Mouse (Mus musculus): ENCODE data around the gene Baz2b.
"Not testable (repeated sequence)": the region's sequence is repeated elsewhere in the genome, so short reads cannot be mapped to it uniquely, and the experiment has no call there.

Baz2b gene

DNA sequence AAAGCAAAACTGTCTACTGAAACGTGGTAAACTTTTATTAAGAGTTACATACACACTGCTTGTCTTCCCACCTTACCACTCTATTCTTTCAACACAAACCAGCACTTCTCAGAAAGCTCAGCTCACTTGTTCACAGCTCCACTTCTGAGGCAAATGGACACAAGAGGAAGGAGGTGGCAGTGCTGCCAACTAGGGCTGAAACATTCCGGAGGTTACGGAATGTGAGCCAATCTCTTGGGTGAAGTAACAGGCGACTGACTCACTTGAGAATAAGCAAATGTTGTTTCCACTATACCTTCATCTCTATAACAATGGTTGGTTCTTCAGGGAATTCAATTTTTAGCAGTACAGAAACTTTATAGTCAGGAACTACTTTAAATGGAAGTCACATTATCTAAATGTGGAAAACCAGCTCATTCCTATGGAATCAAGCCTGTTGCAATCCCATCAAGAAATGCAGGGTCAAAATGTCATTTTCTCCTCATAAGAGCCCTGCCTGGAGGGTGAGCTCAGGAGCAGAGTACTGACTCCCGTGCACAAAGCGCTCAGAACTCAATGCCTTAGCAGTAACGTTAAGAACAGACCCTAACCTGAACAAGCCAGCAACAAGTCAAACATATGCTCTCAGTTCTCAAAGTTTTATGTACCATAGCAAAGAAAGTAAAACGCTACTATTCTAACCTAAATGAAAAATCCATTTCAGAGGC lies 123.3 kb downstream of the Baz2b start:
- DNase-seq = no peak

DNA sequence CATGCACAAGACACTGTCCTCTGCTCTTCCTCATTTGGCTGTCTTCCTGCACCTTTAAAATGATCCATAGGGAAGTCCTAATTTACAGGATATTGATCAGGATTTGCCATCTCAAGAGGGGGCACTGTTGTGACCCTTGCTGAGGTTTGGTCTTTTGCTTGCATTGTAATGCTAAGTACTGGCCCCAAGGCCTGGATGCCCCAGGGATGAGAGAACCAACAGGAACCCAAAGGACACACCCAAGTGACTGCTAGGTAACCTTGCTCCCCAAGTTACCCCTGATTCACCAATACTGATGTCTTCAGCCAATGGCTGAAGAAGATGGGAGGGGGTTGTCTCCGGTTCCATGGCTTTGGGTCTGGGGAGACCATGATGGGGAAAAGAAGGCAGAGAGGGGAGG lies 124.8 kb downstream of the Baz2b start:
- no peak for DNase-seq

DNA sequence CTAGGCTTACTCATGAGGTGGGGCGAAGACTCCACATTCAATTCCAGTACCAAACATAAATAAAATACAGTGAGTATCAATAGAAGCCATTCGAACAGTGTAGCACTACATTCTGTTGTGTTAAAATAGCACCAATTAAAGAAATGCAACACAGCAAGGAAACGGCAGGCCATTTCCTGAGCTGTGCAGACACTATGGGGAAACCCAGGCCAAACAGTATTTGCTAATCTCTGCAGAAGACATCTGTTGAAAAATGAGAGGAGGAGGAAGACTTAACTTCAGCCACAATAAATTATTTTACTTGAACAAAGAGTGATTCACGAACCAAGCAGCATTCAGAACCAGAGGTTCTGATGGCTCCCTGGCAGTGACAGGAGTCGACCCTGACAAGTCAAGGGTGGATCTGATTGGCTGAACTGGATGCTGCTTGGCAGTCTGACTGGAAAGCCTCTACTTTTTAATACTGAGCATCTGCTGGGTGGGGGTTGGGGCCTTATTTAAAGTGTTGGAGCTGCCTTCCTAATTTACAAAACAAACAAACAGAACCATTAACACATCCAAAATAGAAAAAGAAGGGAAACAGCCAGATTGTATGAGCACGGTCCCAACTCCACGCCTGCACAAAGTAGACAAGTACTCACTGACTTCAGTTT lies 126.5 kb downstream of the Baz2b start:
- DNase-seq = no peak

DNA sequence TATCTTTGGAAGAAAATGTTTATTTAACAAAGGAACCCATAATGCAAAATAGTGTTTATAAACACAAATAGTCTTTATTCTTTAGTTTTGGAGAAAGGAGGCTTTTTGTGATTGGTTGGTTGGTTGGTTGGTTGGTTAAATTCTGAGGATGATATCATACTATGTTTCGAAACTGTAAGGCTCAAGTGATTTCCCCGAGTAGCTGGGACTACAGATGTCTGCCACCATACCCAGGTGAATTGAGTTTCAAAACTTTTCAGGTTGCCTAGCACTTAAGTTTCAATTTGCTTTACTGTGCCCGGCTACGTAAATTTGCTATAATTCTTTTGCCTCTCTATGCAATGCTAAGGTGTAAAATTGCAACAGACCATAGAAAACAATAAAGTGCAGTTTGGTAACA lies 127.4 kb downstream of the Baz2b start:
- no peak for DNase-seq

DNA sequence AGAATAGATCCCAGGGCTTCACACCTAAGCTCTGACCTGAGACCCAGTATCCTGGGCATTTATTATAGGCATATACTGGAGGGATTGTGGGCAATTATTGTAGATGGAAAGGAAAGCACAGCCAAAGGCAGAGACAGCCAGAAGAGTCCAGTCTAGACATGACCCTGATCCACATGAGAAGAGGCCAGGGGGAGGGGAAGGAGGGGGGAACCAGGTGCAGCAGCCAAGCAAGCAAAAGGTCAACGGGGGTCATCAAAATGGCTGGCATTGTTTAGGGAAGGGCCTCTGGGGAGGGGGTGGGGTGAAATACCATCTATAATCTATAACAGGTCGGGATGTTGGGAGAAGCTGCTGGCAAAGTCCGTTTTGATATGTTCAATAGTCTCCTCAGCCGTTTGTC lies 128.8 kb downstream of the Baz2b start:
- DNase-seq = no peak

DNA sequence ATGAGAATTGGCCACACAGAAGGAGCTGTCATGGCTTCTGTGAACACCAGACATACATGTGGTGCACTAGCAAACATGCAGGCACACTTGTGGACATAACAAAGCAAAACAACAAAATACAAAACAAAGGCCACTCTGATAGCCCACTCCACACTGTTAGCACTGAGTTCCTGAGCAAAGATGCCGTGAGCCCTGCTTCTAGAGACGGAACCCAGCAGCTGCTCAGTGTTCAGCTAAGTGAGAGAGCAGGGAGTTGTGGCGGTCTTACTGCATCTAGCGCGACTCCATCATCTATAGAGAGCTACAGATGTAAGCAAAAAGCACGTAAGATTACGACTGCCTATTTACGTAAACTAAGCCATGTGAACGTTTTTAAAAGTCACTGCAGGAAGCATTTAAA lies 132.0 kb downstream of the Baz2b start:
- DNase-seq = no peak

DNA sequence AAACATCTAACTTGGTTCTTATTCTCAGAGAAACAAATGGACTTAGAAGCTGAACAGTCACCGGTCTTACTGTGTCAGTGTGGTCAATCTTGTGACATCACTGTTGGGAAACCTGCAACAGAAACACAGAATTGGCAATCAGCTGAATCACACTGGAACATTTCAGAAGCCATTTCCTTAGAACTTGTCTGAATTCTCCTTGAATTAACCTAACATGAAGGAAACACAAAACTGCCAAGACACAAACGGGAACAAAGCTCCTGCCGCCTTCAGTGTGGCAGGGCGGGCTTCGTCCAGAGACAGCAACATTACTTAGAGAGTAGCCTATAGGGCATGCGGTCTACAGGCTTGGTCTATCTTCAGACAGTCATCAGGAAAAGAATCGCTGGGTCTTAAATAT lies 132.8 kb downstream of the Baz2b start:
- no peak for DNase-seq

DNA sequence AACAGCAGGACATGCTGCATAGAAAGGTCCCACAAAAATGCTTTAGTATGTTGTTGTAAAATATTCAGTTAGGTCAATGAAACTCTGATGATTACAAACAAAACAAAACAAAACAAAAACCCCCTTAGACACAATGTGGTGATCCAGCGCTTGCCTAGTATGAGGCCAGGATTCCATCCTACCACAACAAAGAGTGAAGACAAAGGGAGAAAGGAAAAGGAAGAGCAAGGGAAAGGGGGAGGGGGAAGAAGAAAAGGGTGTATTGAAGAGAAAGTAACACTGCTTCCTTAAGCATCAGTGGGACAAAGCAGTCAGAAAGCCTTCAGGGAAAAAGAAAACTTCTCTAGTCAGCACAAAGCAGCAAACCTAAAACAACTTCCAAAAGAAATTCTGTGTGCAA lies 133.6 kb downstream of the Baz2b start:
- DNase-seq = no peak

DNA sequence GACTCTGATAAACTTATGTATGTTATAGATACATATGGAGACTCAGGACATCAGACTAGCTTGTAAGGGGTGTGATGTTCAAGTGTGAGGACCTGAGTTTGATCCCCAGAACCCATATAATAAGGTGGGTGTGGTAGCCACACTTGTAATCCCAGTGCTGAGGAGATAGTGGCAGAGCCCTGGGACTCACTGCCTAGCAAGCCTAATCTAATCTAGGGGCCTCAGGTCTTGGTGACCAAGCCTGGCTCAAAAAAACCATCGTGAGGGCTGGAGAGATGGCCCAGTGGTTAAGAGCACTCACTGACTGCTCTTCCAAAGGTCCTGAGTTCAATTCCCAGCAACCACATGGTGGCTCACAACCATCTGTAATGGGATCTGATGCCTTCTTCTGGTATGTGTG lies 135.8 kb downstream of the Baz2b start:
- not testable (repeated sequence) for DNase-seq

DNA sequence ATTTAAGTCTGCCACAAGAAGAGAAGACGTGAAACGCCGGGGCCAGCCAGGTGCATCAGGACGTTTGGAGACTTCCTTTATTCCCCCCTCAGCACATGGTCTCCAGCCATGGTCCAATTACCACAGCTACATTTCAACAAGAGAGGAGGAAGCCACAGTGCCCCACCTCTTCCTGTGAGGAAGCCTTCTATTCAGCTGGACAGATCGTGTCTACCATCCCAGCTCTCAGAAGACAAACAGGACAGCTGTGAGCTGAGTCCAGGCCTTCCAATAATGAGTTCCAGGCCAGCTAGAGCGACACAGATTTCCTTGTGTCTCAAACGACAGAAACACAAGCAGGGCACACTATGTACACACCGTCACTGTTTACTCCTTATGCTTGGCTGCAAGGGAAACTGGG lies 137.8 kb downstream of the Baz2b start:
- DNase-seq = no peak

DNA sequence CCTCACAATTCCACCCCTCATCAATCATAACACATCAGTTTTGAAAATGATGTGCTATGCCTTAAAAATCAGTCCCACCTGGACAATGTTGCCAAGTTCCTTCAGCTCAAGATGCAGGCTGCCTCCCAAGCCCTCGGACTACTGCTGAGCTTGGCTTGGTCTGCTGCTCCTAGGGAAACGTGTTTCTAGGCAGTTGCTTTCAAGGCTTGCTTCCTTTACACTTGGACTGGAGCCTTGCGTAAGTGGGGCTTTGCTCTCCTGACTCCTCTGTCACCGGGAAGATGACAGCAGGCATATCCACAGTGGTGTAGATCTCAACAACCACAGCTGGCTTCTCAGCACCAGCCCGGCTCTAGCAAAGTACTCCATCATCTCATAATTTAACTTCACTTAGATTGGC lies 138.7 kb downstream of the Baz2b start:
- DNase-seq = no peak

DNA sequence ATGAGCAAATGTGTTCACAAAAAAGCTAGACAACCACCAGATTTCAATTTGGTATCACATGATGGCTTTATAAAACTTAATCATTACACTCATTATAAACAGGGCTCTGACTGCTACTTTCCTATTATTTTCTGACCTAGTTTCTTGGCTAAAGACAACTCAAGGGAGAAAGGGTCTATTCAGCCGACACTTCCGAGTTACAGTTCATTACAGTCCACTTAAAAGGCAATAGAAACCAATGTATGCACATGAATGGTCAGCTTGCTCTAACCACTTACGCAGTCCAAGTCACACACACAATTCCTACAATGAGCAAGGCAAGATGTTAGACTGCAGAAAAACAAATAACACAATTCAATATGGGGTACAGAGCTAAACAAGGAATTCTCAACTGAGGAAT lies 141.2 kb downstream of the Baz2b start:
- DNase-seq = no peak

DNA sequence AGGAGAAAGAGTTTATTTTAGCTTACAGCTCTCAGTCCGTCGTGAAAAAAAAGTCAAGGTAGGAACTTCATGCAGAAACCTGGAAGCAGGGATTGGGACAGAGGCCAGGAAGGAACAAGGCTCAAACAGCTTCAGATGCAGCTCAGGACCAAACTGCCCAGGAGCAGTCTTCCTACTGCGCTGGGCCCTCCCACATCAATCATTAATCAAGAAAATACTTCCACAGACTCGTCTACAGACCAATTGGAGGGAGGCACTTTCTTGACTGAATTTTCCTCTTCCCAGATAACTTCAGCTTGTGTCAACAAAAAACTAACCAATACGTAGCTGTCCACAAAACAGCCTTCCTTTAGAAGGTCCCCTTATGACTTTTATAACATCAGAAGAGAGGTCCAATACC lies 144.2 kb downstream of the Baz2b start:
- no peak for DNase-seq

DNA sequence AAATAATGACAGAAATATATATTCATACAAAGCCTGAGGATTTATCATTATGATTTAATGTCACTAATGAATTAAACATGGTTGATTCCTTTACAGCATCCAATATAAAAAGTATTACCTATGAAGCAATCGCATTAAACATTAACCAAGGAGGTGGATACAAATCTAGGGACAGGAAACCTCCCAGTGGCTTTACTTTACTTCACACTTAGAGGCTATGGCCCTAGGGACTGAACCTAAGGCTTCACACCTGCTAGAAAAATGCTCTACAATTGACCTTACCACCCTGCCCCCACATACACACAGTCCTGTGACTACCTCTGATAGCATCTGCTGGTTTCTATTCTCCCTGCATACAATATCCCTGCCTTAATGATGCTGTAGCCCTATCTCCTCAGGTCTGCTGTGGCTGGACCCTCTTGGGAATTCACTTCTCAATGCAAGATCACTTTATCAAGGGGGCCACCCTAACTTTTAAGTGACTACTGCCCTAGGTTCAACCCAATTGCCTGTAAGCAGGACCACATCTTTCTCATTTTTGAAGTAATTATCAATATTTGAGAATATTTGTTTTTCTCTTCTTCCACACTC lies 149.4 kb downstream of the Baz2b start:
- no peak for DNase-seq

DNA sequence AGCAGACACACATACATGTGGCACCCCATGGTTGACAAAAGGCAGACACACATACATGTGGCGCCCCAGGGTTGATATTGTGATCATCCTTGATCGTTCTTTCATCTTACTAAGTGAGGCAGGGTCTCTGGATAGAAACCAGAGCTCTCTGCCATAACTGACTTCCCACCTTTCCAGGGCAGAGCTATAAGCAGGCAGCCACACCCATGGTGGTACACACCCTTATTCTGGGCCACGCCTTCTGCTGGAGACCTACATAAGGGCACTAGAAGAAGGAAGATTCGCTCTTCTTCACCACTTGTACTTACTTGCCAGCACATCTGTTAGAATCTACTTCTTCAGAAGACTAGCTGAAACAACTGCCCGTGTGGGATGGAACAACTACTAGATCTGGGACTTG lies 150.3 kb downstream of the Baz2b start:
- no peak for DNase-seq

DNA sequence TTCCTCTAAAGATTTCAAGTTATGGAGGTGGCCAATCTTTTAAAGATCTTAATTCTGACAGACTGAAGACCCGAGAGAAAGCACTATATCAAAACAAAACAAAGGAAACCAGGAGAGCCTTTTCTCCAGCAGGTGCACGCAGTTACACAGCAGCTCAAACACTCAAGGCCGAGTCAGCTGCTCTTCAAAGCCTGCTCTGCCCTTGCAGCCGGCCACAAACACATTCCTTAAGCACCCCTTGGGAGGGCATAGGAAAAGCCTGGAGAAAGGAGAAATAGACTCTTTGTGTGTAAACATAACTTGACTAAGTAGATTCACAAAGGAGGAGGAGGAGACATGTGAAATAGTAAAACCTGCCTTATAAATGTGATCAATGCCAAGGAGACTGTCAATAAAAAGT lies 153.6 kb downstream of the Baz2b start:
- no peak for DNase-seq

DNA sequence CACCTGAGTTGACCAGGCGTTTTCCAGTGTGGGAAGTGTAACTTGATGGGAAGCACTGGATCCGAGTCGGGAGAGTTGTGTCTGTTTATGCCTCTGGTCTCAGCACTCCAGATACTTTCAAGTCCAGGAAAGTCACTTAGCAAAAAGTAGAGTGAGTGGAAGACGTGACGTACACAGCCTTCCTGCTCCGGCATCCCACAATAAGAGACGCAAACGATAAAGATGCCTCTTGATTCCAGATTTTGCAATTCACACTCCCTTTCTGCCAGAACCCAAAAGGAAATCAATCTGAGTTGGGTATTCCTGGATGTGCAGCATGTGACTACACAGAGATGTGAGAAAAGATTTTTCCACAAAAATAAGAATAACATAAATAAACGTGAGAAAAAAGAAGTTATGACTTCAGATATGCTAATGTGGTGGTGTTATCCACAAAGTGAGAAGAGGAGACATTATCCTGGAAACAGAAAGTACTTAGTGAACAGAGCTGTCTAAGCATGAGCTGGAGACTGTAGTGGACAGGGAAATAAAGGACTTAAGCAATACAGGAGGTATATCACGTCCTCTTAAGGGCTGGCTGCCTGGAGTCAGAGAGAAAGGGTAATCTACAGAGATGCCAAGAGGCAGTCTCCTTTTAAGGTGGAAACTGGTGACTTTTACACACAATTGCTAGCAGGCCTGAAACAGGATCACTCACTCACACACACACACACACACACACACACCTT lies 154.7 kb downstream of the Baz2b start:
- no peak for DNase-seq

DNA sequence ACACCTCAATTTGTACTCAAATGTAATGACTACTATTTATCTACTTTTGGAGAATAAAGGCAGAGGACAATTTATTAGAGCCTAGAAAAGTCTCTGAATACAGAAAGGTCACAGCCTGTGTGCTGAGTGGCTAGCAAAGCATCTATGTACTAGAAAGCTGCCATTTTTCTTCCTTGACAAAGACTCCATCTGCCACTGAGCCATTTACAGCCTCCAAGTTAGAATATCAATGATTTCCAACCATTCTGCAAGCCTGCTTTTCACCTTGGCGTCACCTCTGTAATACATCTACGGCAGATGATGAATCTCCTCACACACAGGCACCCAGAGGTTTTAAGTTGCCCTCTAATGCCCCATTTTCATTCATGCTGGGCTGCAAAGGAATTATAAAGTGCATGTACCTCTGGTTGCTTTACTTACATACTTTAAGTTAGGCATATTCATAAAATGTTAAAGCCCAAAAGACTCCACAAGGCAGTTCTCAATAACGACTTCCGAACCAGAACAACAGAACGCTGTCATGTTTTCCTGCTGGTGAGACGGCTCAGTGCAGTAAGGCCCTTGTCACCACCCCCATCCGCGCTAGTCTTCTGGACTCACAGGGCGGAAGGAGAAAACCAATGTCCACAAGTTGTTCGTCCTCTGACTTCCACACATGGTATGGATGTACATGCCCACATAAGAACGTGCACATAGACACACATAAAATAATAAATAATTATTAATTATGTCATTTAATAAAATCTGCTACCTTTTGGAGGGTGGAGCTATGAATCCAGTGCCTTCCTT lies 156.2 kb downstream of the Baz2b start:
- no peak for DNase-seq

DNA sequence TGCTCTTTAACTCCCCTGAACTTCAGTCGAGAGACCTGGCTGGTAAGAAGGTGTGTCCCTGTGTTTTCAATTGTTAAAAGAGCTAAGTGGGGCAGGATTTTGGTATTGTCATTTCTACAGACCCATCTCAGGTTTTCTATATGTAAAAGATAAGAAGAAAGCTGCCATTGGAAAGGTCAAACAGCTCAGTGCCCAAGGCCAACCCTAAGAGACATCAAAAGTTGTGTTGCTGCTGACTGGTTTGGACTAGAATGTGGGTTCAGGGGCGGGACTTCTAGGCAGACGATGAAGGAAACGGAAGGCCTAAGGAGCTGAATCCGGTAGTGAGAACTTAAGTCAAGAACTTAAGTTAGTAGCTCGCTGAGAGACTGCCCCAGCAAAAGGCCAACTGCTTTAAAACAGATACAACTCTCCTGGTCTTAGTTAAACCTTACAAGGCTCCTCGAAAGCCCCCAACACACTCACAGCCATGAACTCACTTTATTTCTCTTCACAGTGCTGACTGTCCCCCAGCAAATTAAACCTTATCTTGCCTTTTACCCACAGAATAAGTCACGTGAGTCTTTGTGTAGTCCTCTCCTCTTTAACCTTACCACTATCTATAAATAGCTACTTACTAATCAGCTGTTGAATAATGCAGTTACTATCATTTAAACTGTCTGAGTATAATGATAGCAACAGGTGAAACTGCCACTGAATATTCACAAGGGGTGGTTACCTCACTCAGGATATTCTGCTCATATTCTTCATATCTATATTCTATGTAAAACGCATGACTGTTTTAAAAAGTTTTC lies 158.8 kb downstream of the Baz2b start:
- DNase-seq = no peak

DNA sequence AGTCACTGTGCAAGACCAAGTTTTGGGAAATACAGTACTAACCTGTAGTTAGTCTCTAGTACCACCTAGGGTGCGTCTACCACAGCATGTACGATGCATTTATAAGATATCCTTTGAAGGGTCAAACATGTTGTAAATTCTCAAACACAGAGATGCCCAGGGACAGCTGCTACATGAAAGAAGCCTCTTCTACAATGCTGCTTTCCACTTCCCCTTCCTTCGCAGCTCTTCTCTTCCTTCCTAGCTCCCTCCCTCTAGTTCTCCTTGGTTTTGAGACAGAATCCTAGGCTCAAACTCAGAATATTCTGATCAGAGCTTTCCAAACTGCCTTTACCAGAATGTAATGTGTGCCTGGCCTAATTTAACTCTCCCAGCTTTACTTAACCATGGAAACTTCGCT lies 159.8 kb downstream of the Baz2b start:
- DNase-seq = no peak

DNA sequence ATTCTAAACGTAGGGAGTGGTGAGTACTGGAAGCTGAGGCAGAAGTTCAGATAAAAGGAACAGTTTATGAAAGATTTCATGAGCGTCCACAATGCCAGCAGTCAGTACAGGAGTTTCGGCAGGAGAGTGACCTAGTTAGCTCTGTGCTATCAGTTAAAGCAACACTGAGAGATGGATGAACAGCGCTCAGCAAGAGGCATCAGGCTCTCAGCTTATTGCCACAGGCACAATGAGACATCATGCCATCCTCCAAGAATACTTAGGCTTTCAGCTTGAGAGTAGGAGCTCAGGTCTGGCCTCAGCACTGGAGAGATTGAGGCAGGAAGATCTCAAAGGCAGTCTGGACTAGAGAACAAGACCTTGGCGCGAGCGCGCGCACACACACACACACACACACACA lies 160.3 kb downstream of the Baz2b start:
- DNase-seq = no peak

DNA sequence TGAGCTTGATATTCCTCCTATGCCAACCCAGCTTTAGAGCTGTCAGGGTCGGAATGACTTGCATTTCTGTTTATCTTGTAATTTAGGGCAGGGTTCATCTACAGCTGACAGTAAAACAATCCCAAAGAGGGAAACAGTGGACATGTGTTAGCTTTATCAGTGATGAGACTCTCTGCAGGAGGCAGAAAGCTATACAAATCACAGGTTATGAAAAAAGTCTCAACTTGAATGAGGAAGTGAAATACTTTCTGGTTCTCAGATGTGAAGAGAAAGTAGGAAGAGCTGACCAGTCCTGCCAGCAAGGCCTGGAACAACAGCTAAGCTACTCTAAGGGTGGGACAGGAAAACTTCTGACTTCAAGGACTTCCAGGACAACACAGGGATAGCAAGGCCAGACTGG lies 163.6 kb downstream of the Baz2b start:
- DNase-seq = no peak

Data from kidney, adult 18-20 months (tissue).